Mouse (Mus musculus) cerebellum, adult 2 months (tissue): ENCODE measurements around the gene Ppm1b. TPM values are rescaled to one million over a fixed set of nuclear protein-coding genes. Genes with fewer than 3 reads are reported as not detected.
A peak's percentile ranks its signal among the peaks of the same experiment; 100 is the strongest.

Source experiments
- DNase-seq, 2 experiments: peaks; one replicate each; pipeline ENCODE4 v3.0.0; 2021
- H3K27ac ChIP-seq: fragments of 200-500 bp; 2 replicates; pipeline ENCODE4 v1.5.1; 2012; ENCODE audit warnings: low read length, control low read depth, inconsistent platforms; ENCODE audit not compliant: insufficient read depth
- H3K27me3 ChIP-seq: fragments of 200-500 bp; 2 replicates; pipeline ENCODE4 v1.6.1; 2012; ENCODE audit warnings: inconsistent platforms, mild to moderate bottlenecking, low read length, moderate library complexity; ENCODE audit not compliant: control insufficient read depth, insufficient read depth
- H3K4me1 ChIP-seq: fragments of 200-500 bp; 2 replicates; pipeline ENCODE4 v1.6.1; 2011; ENCODE audit warnings: low read length; ENCODE audit not compliant: control insufficient read depth, insufficient read depth
- H3K4me3 ChIP-seq: fragments of 200-500 bp; replicated peaks from 2 replicates; pipeline ENCODE3; 2011; ENCODE audit warnings: mild to moderate bottlenecking, low read depth, low read length, control low read depth; ENCODE audit not compliant: insufficient read depth
- CTCF ChIP-seq: fragments of 200-500 bp; IDR thresholded peaks from 2 replicates; pipeline ENCODE4 v1.5.1; 2011; ENCODE audit warnings: low read depth, mild to moderate bottlenecking, control low read depth, low read length, moderate library complexity, borderline replicate concordance; ENCODE audit not compliant: insufficient read depth
- POLR2A ChIP-seq: fragments of 200-500 bp; IDR thresholded peaks from 2 replicates; pipeline ENCODE4 v1.6.1; 2011; ENCODE audit warnings: low read length, control low read depth, borderline replicate concordance; ENCODE audit not compliant: insufficient read depth
- WGBS: fragments of 180-500 bp; shearing (Covaris S2); methylation state at CpG from one replicate; pipeline ENCODE4 v1.1.7; 2018; 5-methylcytosine and 5-hydroxymethylcytosine counted together
- polyA plus RNA-seq: library from polyadenylated mRNA; depleted of rRNA; stranded (reverse); fragments of >200 nt; gene quantifications from 2 replicates; pipeline ENCODE4 v1.2.3, GENCODE M21; 2012

Ppm1b gene
- polyA plus RNA-seq, 1 experiment, result 138 TPM

GRCm38 (mm10) chr17:85026436-85026835, 69.9 kb downstream of the Ppm1b start:
- H3K27ac ChIP-seq, result no peak overlapping the region
- TF ChIP-seq POLR2A (no peak), CTCF (no peak)
- H3K27me3 ChIP-seq, result no peaks in the 10 kb centered on the region
- DNase-seq, result no peak
- H3K4me1 ChIP-seq, result no peaks in the 10 kb centered on the region
- 91% methylated on average over 6 of the region's 6 CpGs for WGBS
- no peak overlapping the region for H3K4me3 ChIP-seq

DNA sequence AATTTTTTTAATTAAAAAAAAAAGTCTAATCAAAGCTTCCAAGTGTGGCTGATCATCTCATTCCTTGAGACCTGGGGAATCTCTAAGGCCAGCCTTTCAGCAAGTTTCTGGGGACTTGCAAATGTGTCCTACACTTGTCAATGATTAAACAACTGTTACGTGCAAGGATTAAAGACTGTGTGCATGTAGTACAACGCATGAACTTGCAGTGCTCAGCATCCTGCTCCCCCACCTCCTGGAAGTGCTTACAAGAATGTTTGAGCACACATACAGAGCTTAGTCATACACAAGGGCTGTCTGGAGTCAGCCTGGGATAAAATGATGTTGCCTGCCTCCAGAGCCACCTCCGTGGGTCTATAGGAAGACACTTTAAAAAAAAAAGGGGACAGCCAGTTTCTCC, 70.7 kb downstream of the Ppm1b start:
- H3K4me1 ChIP-seq, result no peaks in the 10 kb centered on the region
- no peak overlapping the region for H3K27ac ChIP-seq
- H3K27me3 ChIP-seq, result no peaks in the 10 kb centered on the region
- DNase-seq, result no peak
- TF ChIP-seq CTCF (no peak), POLR2A (no peak)
- 80% methylated on average over 3 of the region's 3 CpGs for WGBS
- no peak overlapping the region for H3K4me3 ChIP-seq

DNA sequence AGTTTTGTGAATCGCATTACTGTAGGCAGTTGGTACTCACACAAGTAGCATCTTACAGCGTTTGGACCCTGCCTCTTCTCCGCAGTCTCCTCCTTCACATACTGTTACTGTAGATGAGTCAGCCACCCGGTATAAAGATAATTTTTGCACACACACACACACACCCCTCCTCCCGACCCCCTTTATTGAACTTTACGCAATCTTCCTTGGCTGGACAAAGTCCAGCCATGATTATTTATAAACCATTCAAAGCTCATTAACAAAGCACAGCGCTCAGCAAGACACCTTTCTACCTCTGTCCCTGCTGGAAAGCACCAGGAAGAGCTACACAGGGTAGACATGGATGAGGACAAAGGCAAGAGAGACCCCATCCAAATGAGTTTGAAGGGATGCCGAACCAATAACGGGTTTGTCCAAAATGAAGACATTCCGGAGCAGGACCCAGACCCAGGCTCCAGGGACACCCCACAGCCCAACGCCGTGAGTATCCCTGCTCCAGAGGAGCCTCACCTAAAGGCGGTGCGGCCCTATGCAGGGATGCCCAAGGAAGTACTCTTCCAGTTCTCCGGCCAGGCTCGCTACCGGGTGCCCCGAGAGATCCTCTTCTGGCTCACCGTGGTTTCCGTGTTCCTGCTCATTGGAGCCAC, 71.7 kb downstream of the Ppm1b start, which contains the start of gene Slc3a1:
Slc3a1 (plus strand) TSS at position 284 of the 647 bp plus-strand sequence.
- WGBS, result 71% methylated on average over 20 of the region's 20 CpGs

GRCm38 (mm10) chr17:85028797-85029196, 72.3 kb downstream of the Ppm1b start:
- DNase-seq, result no peak
- H3K4me1 ChIP-seq, result peaks cover 1% of the 10 kb centered on the region; the same call in 1 of the 2 replicates
- no peak overlapping the region for H3K4me3 ChIP-seq
- H3K27me3 ChIP-seq, result no peaks in the 10 kb centered on the region
- WGBS, result 84% methylated on average over 10 of the region's 10 CpGs
- H3K27ac ChIP-seq, result no peak overlapping the region
- no peak for TF ChIP-seq CTCF

More for the DNA sequence above, 71.7 kb downstream of the Ppm1b start, which contains the start of gene Slc3a1:
- Histone ChIP-seq H3K27ac (no peak within 1 kb of the TSS), H3K4me1 (no peaks in the 10 kb centered on the region), H3K27me3 (no peaks in the 10 kb centered on the region), H3K4me3 (no peak within 1 kb of the TSS)
- DNase-seq, result no peak
- TF ChIP-seq CTCF (no peak), POLR2A (no peak)

DNA sequence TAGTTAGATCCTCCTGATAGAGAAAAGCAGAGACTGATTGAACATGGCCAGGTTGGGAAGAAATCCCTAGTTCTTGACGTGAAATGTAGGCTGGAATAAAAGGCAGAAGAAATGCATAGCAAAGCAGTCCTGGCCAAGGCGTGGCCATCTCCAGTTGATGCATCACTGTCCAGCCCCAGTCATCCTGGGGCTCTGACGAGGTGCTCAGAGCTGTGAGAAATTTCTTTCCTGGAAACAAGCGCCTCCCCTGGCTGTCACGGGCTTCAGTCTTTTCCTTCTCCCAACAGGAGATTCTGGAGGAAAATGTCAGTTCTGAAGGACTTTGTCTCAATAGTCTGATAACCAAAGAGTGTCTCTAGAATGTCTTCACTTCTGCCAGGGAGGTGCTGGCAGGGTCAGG, 74.1 kb downstream of the Ppm1b start:
- no peak overlapping the region for H3K4me3 ChIP-seq
- 52% methylated on average over 5 of the region's 5 CpGs for WGBS
- no peak for TF ChIP-seq POLR2A
- TF ChIP-seq CTCF, result no peak
- H3K27ac ChIP-seq, result no peak overlapping the region
- DNase-seq, result no peak
- H3K4me1 ChIP-seq, result peaks cover 5% of the 10 kb centered on the region
- H3K27me3 ChIP-seq, result no peaks in the 10 kb centered on the region

DNA sequence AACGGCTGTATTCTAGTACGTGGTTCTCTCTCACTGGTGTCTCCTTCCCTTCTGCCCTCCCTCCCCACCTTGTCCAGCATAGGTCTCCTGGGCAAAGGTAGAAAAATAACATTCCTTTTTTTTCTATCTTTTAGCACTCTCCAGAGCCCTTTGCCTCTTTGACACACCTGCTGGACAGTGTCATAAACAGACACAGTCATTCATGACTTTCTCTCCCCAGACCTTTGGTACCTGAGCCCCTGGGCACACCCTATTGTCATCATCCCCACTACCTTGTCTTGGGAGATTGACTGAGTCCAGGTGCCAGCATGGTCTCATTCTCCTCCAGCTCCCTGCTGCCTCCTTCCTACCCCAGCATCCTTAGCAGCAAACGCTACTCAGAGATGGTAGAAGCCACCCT, 76.5 kb downstream of the Ppm1b start:
- H3K27me3 ChIP-seq, result no peaks in the 10 kb centered on the region
- no peak overlapping the region for H3K27ac ChIP-seq
- no peak for TF ChIP-seq CTCF
- no peak for TF ChIP-seq POLR2A
- no peak for DNase-seq
- H3K4me3 ChIP-seq, result no peak overlapping the region
- H3K4me1 ChIP-seq, result peaks cover 5% of the 10 kb centered on the region
- 78% methylated on average over 3 of the region's 3 CpGs for WGBS

GRCm38 (mm10) chr17:85034068-85034467, 77.5 kb downstream of the Ppm1b start:
- DNase-seq, result peak; percentile 51 to 63
- Histone ChIP-seq H3K27me3 (no peaks in the 10 kb centered on the region), H3K4me3 (peak overlapping the region; percentile 57), H3K27ac (no peak overlapping the region), H3K4me1 (peaks cover 5% of the 10 kb centered on the region)
- no peak for TF ChIP-seq POLR2A
- TF ChIP-seq CTCF, result no peak
- WGBS, result 10% methylated on average over 11 of the region's 11 CpGs

- H3K4me1 ChIP-seq, result peaks cover 5% of the 10 kb centered on the region
- WGBS, result 88% methylated on average over 5 of the region's 5 CpGs
- no peak overlapping the region for H3K27ac ChIP-seq
- DNase-seq, result no peak
- H3K27me3 ChIP-seq, result no peaks in the 10 kb centered on the region
- no peak overlapping the region for H3K4me3 ChIP-seq
- TF ChIP-seq CTCF (no peak), POLR2A (no peak)
These were observed 81.3 kb downstream of the Ppm1b start for GRCm38 (mm10) chr17:85037855-85038254.
